Mouse (Mus musculus): ENCODE data around the gene Cnot2. TPM values are rescaled to one million over a fixed set of nuclear protein-coding genes. Genes with fewer than 3 reads are reported as not detected.

Cnot2 gene
- polyA plus RNA-seq, 1 experiment = 19.2 TPM

DNA sequence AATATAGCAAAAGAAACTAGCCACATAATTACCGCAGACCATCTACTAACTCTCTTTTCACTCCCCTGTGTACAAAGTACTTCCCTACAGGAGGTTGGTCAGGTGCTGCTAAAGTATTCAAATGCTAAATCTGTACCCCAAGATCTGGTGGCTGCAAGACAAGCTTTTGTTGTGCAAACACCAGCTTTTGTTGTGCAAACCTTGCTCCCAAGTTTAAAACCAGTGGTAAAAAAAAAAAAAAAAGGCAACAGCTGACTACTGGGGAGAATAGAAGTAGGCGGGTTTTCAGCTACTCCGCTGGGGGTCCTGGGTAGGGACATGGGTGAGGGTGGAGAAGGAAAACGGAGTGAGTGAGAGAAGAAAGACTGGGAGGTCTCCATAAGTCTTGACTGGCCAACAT lies 19.1 kb downstream of the Cnot2 start:
- Histone ChIP-seq H3K36me3 (ENCODE audit: control insufficient read depth, insufficient read depth, low read length) (no peaks in the 10 kb centered on the region), H3K4me1 (ENCODE audit: control insufficient read depth, insufficient read depth, insufficient read length, low read length) (peaks cover 8% of the 10 kb centered on the region; the same call in 1 of the 2 replicates), H3K27ac (ENCODE audit: insufficient read depth, low read depth, low read length) (no peak overlapping the region), H3K4me3 (ENCODE audit: low read depth, low read length) (no peak overlapping the region), H3K27me3 (ENCODE audit: control insufficient read depth, insufficient read depth, low read length) (no peaks in the 10 kb centered on the region)
- TF ChIP-seq CTCF (IDR thresholded peaks at IDR 0.05; ENCODE audit: extremely low read depth, insufficient read length, insufficient replicate concordance, low read depth, low read length) = no peak
- TF ChIP-seq POLR2A (IDR thresholded peaks at IDR 0.05; ENCODE audit: low read depth, low read length) = no peak
- WGBS = 77% methylated on average over 4 of the region's 4 CpGs

DNA sequence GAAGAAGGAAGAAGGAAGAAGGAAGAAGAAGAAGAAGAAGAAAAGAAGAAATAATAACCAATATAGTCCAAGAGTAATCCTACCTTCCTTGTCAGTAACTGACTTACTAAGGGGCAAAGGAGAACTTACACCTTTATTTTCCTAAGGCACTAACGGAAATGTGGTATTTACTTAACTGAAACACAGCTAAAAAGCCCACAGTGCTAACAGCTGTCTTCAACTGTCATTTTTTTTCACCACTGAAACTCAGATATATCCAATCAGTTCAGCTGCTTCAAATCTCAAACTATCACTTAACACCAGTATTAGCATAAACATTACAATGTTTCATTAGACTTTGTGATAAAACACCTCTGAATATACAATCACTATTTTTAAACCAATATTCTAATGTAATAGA lies 22.1 kb downstream of the Cnot2 start:
- TF ChIP-seq POLR2A (IDR thresholded peaks at IDR 0.05; ENCODE audit: low read depth, low read length) (no peak), CTCF (IDR thresholded peaks at IDR 0.05; ENCODE audit: extremely low read depth, insufficient read length, insufficient replicate concordance, low read depth, low read length) (no peak)
- Histone ChIP-seq H3K36me3 (ENCODE audit: control insufficient read depth, insufficient read depth, low read length) (no peaks in the 10 kb centered on the region), H3K4me1 (ENCODE audit: control insufficient read depth, insufficient read depth, insufficient read length, low read length) (peaks cover 15% of the 10 kb centered on the region; the same call in 1 of the 2 replicates), H3K4me3 (ENCODE audit: low read depth, low read length) (no peak overlapping the region), H3K27me3 (ENCODE audit: control insufficient read depth, insufficient read depth, low read length) (no peaks in the 10 kb centered on the region), H3K27ac (ENCODE audit: insufficient read depth, low read depth, low read length) (no peak overlapping the region)
- 48% methylated on average over 1 of the region's 1 CpGs for WGBS

DNA sequence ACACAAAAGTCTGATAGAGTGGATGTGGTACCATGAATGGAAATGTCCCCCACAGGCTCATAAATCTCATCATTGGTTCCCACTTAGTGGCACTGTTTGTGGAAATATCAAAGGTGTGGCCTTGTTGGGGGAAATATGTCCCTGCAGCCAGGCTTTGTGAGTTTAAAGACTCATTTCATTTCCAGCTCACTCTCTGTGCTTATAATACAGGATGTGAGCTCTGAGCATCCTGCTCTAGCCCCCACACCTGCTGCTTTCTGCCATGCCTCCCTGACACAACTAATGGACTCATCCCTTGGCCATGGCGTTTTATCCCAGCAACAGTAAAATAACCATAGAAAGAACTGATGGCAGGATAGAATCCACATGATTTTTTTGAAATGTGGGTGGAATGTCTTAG lies 24.1 kb downstream of the Cnot2 start:
- no peaks in the 10 kb centered on the region for H3K27me3 ChIP-seq (ENCODE audit: control insufficient read depth, insufficient read depth, low read length)
- no peaks in the 10 kb centered on the region for H3K36me3 ChIP-seq (ENCODE audit: control insufficient read depth, insufficient read depth, low read length)
- H3K4me1 ChIP-seq (ENCODE audit: control insufficient read depth, insufficient read depth, insufficient read length, low read length) = peaks cover 19% of the 10 kb centered on the region; the same call in 1 of the 2 replicates
- H3K4me3 ChIP-seq (ENCODE audit: low read depth, low read length) = no peak overlapping the region
- no peak for TF ChIP-seq POLR2A (IDR thresholded peaks at IDR 0.05; ENCODE audit: low read depth, low read length)
- TF ChIP-seq CTCF (IDR thresholded peaks at IDR 0.05; ENCODE audit: extremely low read depth, insufficient read length, insufficient replicate concordance, low read depth, low read length) = no peak
- 91% methylated on average over 1 of the region's 1 CpGs for WGBS
- no peak overlapping the region for H3K27ac ChIP-seq (ENCODE audit: insufficient read depth, low read depth, low read length)

DNA sequence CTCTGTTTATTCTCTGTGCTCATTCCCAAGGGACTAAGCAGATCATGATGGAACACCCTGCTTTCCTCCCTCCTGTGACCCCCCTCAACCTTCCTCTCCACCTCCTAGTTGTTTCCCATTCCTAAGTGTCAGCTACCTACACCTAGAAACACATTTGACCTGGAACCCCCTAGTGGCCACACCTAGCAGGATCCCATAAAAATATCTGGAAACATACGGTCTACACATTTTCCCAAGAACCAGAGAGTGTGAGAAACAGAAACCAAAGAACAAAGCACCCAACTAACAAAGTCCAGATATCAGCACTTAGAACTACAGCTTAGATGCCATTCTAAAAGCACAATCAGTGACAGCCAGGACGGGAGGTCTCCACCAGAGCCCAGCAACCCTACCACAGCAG lies 26.9 kb downstream of the Cnot2 start:
- WGBS = 30% methylated on average over 2 of the region's 2 CpGs
- no peak for TF ChIP-seq POLR2A (IDR thresholded peaks at IDR 0.05; ENCODE audit: low read depth, low read length)
- no peak for TF ChIP-seq CTCF (IDR thresholded peaks at IDR 0.05; ENCODE audit: extremely low read depth, insufficient read length, insufficient replicate concordance, low read depth, low read length)
- H3K4me1 ChIP-seq (ENCODE audit: control insufficient read depth, insufficient read depth, insufficient read length, low read length) = peaks cover 17% of the 10 kb centered on the region; the same call in 1 of the 2 replicates

DNA sequence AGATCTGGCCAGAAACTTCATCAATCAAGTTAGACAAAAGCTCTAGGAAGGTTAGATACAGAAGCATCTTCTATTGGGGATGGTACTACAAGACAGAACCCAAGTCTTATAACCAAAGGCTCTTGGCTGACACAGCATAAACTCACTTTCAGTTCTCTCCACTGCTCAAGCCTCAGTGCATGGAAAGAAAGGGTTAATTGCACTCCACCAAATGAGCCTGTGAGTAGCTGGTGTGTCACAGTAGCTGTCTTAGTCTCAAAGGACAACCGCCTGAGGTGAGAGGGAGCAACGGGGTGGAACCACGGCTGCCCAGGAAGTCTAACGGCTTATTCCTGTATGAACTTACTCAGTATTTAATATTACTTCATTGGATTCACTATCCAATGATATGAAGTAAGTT lies 33.4 kb downstream of the Cnot2 start:
- H3K4me3 ChIP-seq (ENCODE audit: low read depth, low read length) = no peak overlapping the region
- H3K4me1 ChIP-seq (ENCODE audit: control insufficient read depth, insufficient read depth, insufficient read length, low read length) = no peaks in the 10 kb centered on the region
- WGBS = 29% methylated on average over 4 of the region's 4 CpGs
- no peak overlapping the region for H3K27ac ChIP-seq (ENCODE audit: insufficient read depth, low read depth, low read length)
- TF ChIP-seq CTCF (IDR thresholded peaks at IDR 0.05; ENCODE audit: extremely low read depth, insufficient read length, insufficient replicate concordance, low read depth, low read length) (no peak), POLR2A (IDR thresholded peaks at IDR 0.05; ENCODE audit: low read depth, low read length) (no peak)
- H3K27me3 ChIP-seq (ENCODE audit: control insufficient read depth, insufficient read depth, low read length) = no peaks in the 10 kb centered on the region
- peaks cover 2% of the 10 kb centered on the region; the same call in 1 of the 2 replicates for H3K36me3 ChIP-seq (ENCODE audit: control insufficient read depth, insufficient read depth, low read length)

More for the DNA sequence above, 26.9 kb downstream of the Cnot2 start:
- H3K27me3 ChIP-seq (ENCODE audit: control insufficient read depth, insufficient read depth, low read length) = no peaks in the 10 kb centered on the region
- H3K27ac ChIP-seq (ENCODE audit: insufficient read depth, low read depth, low read length) = no peak overlapping the region
- H3K36me3 ChIP-seq (ENCODE audit: control insufficient read depth, insufficient read depth, low read length) = no peaks in the 10 kb centered on the region
- H3K4me3 ChIP-seq (ENCODE audit: low read depth, low read length) = no peak overlapping the region

DNA sequence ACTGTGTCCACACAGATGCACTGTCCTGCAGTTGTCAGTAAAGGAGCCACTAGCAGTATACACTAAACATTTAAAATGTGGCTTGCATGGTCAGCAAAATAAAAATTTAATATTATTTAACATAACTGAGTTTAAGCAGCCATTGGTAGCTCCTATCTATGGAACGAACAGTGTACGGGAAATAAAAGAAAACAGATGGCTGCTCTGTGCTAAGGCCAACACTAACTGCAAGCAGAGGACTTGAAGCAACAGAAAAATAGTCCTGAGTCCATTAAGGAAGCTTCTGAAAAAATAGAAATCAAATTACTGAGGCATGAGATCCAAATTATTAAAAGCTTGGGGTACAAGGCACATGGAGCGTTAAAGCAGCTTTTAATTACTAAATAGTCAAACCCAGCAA lies 35.1 kb downstream of the Cnot2 start:
- no peak for TF ChIP-seq CTCF (IDR thresholded peaks at IDR 0.05; ENCODE audit: extremely low read depth, insufficient read length, insufficient replicate concordance, low read depth, low read length)
- no peak for TF ChIP-seq POLR2A (IDR thresholded peaks at IDR 0.05; ENCODE audit: low read depth, low read length)
- Histone ChIP-seq H3K27me3 (ENCODE audit: control insufficient read depth, insufficient read depth, low read length) (no peaks in the 10 kb centered on the region), H3K27ac (ENCODE audit: insufficient read depth, low read depth, low read length) (no peak overlapping the region), H3K4me1 (ENCODE audit: control insufficient read depth, insufficient read depth, insufficient read length, low read length) (no peaks in the 10 kb centered on the region), H3K4me3 (ENCODE audit: low read depth, low read length) (no peak overlapping the region), H3K36me3 (ENCODE audit: control insufficient read depth, insufficient read depth, low read length) (peaks cover 2% of the 10 kb centered on the region; the same call in 1 of the 2 replicates)
- 94% methylated on average over 3 of the region's 3 CpGs for WGBS

DNA sequence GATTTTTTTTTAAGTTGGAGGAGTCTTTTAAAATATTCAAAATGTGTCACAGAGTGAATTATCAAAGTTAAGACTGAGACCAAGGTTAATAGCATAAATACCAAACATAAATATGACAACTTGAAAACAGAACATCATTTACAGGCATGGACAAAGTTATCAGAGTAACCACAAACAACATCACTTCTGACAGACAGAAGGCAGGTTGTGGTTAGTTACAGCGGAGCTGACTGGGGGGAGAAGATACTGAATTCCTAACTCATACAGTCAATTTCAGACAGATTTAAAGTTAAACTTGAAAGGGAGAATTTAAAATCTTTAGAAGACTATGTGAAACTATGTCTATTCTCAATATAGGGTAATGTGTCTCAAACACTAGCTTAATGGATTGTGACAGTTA lies 38.2 kb downstream of the Cnot2 start:
- H3K36me3 ChIP-seq (ENCODE audit: control insufficient read depth, insufficient read depth, low read length) = peaks cover 3% of the 10 kb centered on the region; the same call in 1 of the 2 replicates
- no peaks in the 10 kb centered on the region for H3K27me3 ChIP-seq (ENCODE audit: control insufficient read depth, insufficient read depth, low read length)
- H3K4me3 ChIP-seq (ENCODE audit: low read depth, low read length) = no peak overlapping the region
- peaks cover 4% of the 10 kb centered on the region for H3K4me1 ChIP-seq (ENCODE audit: control insufficient read depth, insufficient read depth, insufficient read length, low read length)
- H3K27ac ChIP-seq (ENCODE audit: insufficient read depth, low read depth, low read length) = no peak overlapping the region
- TF ChIP-seq POLR2A (IDR thresholded peaks at IDR 0.05; ENCODE audit: low read depth, low read length) (no peak), CTCF (IDR thresholded peaks at IDR 0.05; ENCODE audit: extremely low read depth, insufficient read length, insufficient replicate concordance, low read depth, low read length) (no peak)
- WGBS = 87% methylated on average over 1 of the region's 1 CpGs

Measured in small intestine, adult 2 months (tissue).